Mouse (Mus musculus) CH12.LX (cell line): ENCODE measurements at regions not wholly inside any gene's neighbourhood (a gene's known extent, or its start where the extent isn't known, plus 50 kb on each side); places are given as distances from the start of the nearest gene placed in this dataset.
A peak's percentile ranks its signal among the peaks of the same experiment; 100 is the strongest.

Experiments
- DNase-seq: peaks from one replicate; pipeline ENCODE4 v3.0.0-alpha.2; 2013; ENCODE audit errors: extremely low read depth
- H3K27ac ChIP-seq: 2 replicates; pipeline ENCODE4 v1.5.1; 2012; ENCODE audit warnings: low read depth, mild to moderate bottlenecking, control low read depth, moderate library complexity; ENCODE audit not compliant: insufficient read depth
- H3K27me3 ChIP-seq: replicated peaks from 2 replicates; pipeline ENCODE3; 2012; ENCODE audit warnings: inconsistent platforms
- H3K36me3 ChIP-seq, 2 experiments: replicated peaks in 1 of 2; 2 replicates each; pipeline versions ENCODE3 to v1.6.1; 2012; ENCODE audit warnings: inconsistent platforms in 1 of 2, low read length in 1 of 2, mild to moderate bottlenecking in 1 of 2, mixed read lengths in 1 of 2, moderate library complexity in 1 of 2; ENCODE audit not compliant: control insufficient read depth in 1 of 2, insufficient read depth in 1 of 2
- H3K4me1 ChIP-seq, 2 experiments: 2 replicates each; pipeline ENCODE4 v1.6.1; 2012; ENCODE audit warnings: inconsistent platforms in 1 of 2, moderate library complexity in 1 of 2; ENCODE audit not compliant: insufficient read depth in 2 of 2, control insufficient read depth in 1 of 2
- H3K4me2 ChIP-seq: 2 replicates; pipeline ENCODE4 v1.6.1; 2012; ENCODE audit warnings: low read depth, mild to moderate bottlenecking, control low read depth; ENCODE audit not compliant: poor library complexity, insufficient read depth, severe bottlenecking
- H3K4me3 ChIP-seq, 3 experiments: fragments of 150-350 bp in 1 of 3; sonication (generic) in 1 of 3; replicated peaks in 1 of 3; 2 replicates each; pipeline versions ENCODE3 to v1.5.1; 2011 to 2012; ENCODE audit warnings: low read depth in 2 of 3, low read length in 2 of 3, mild to moderate bottlenecking in 2 of 3, moderate library complexity in 2 of 3, control low read depth in 1 of 3, improper control_type of control experiment in 1 of 3, inconsistent platforms in 1 of 3, mixed read lengths in 1 of 3; ENCODE audit not compliant: poor library complexity in 1 of 3
- H3K79me2 ChIP-seq: replicated peaks from 2 replicates; pipeline ENCODE4 v1.6.1; 2012; ENCODE audit warnings: mild to moderate bottlenecking, moderate library complexity; ENCODE audit not compliant: control insufficient read depth, poor library complexity, insufficient read depth, severe bottlenecking; ENCODE audit errors: extremely low read depth
- H3K9ac ChIP-seq: 2 replicates; pipeline ENCODE4 v1.6.1; 2012; ENCODE audit warnings: low read depth, mild to moderate bottlenecking, control low read depth, moderate library complexity; ENCODE audit not compliant: insufficient read depth
- H3K9me3 ChIP-seq: replicated peaks from 2 replicates; pipeline ENCODE3; 2012; ENCODE audit warnings: low read length, inconsistent platforms, mixed read lengths
- CHD2 ChIP-seq: IDR thresholded peaks from 2 replicates; pipeline ENCODE4 v1.6.1; 2011; ENCODE audit warnings: low read length, improper control_type of control experiment
- EP300 ChIP-seq: IDR thresholded peaks from 2 replicates; pipeline ENCODE4 v1.6.1; 2011; ENCODE audit warnings: low read length, improper control_type of control experiment
- ETS1 ChIP-seq: conservative IDR thresholded peaks from 2 replicates; pipeline ENCODE4 v1.6.1; 2012; ENCODE audit warnings: low read depth, mild to moderate bottlenecking, inconsistent platforms, low read length, improper control_type of control experiment, moderate library complexity
- IRF4 ChIP-seq: IDR thresholded peaks from 2 replicates; pipeline ENCODE4 v1.6.1; 2014; ENCODE audit warnings: low read depth, mild to moderate bottlenecking, inconsistent platforms, low read length, improper control_type of control experiment
- JUN ChIP-seq: IDR thresholded peaks from 2 replicates; pipeline ENCODE4 v1.6.1; 2011; ENCODE audit warnings: low read depth, mild to moderate bottlenecking, low read length, improper control_type of control experiment, moderate library complexity; ENCODE audit not compliant: insufficient read depth
- JUND ChIP-seq: conservative IDR thresholded peaks from 2 replicates; pipeline ENCODE4 v1.6.1; 2011; ENCODE audit warnings: low read depth, low read length, improper control_type of control experiment
- KAT2A ChIP-seq: IDR thresholded peaks from 2 replicates; pipeline ENCODE4 v1.6.1; 2012; ENCODE audit warnings: low read length, improper control_type of control experiment, inconsistent platforms; ENCODE audit not compliant: insufficient replicate concordance
- MAZ ChIP-seq: IDR thresholded peaks from 2 replicates; pipeline ENCODE4 v1.6.1; 2012; ENCODE audit warnings: low read depth, mild to moderate bottlenecking, inconsistent platforms, low read length, improper control_type of control experiment, moderate library complexity
- MXI1 ChIP-seq: IDR thresholded peaks from 2 replicates; pipeline ENCODE4 v1.6.1; 2011; ENCODE audit warnings: mild to moderate bottlenecking, low read depth, low read length, improper control_type of control experiment
- MYC ChIP-seq: IDR thresholded peaks from 2 replicates; pipeline ENCODE4 v1.6.1; 2011; ENCODE audit warnings: low read depth, mild to moderate bottlenecking, improper control_type of control experiment, low read length
- NRF1 ChIP-seq: IDR thresholded peaks from 2 replicates; pipeline ENCODE4 v1.6.1; 2014; ENCODE audit warnings: low read depth, mild to moderate bottlenecking, inconsistent platforms, low read length, improper control_type of control experiment, moderate library complexity
- PAX5 ChIP-seq: IDR thresholded peaks from 2 replicates; pipeline ENCODE4 v1.6.1; 2012; ENCODE audit warnings: low read length, inconsistent platforms, mixed read lengths
- POLR2A ChIP-seq: IDR thresholded peaks from 2 replicates; pipeline ENCODE4 v1.6.1; 2011; ENCODE audit warnings: low read depth, mild to moderate bottlenecking, improper control_type of control experiment, low read length
- POLR2AphosphoS2 ChIP-seq: IDR thresholded peaks from 2 replicates; pipeline ENCODE4 v1.6.1; 2011; ENCODE audit warnings: low read depth, low read length, improper control_type of control experiment
- RAD21 ChIP-seq: IDR thresholded peaks from 2 replicates; pipeline ENCODE4 v1.6.1; 2011; ENCODE audit warnings: low read depth, mild to moderate bottlenecking, low read length, improper control_type of control experiment, moderate library complexity
- RCOR1 ChIP-seq: conservative IDR thresholded peaks from 2 replicates; pipeline ENCODE4 v1.6.1; 2012; ENCODE audit warnings: low read depth, mild to moderate bottlenecking, inconsistent platforms, low read length, improper control_type of control experiment
- SMC3 ChIP-seq: IDR thresholded peaks from 2 replicates; pipeline ENCODE4 v1.6.1; 2011; ENCODE audit warnings: low read depth, low read length, improper control_type of control experiment
- TBP ChIP-seq: conservative IDR thresholded peaks from 2 replicates; pipeline ENCODE4 v1.6.1; 2011; ENCODE audit warnings: low read depth, low read length, improper control_type of control experiment
- UBTF ChIP-seq: IDR thresholded peaks from 2 replicates; pipeline ENCODE4 v1.6.1; 2012; ENCODE audit warnings: low read depth, mild to moderate bottlenecking, inconsistent platforms, low read length, improper control_type of control experiment, moderate library complexity
- ZC3H11A ChIP-seq: IDR thresholded peaks from 2 replicates; pipeline ENCODE4 v1.6.1; 2012; ENCODE audit warnings: low read depth, mild to moderate bottlenecking, inconsistent platforms, low read length, improper control_type of control experiment
- ZKSCAN1 ChIP-seq: IDR thresholded peaks from 2 replicates; pipeline ENCODE4 v1.6.1; 2012; ENCODE audit warnings: low read depth, inconsistent platforms, low read length, improper control_type of control experiment, borderline replicate concordance
- dilution Hi-C: fragments of 300-500 bp; cut with MboI; formaldehyde crosslinking; loops from 2 replicates; pipeline ENCODE4 v1.14.3; 2020; ENCODE audit warnings: low sequenced_read_pairs; ENCODE audit not compliant: extremely low pct_unique_long_range_greater_than_20kb, extremely low pct_ligation_motif_present
- in situ Hi-C: fragments of 300-500 bp; cut with MboI; formaldehyde crosslinking; loops from 3 replicates; pipeline ENCODE4 v1.14.3; 2019; ENCODE audit warnings: low sequenced_read_pairs, low pct_ligation_motif_present, low pct_unique_long_range_greater_than_20kb, mixed read lengths

GRCm38 (mm10) chr13:5768699-5769098 is 92.6 kb upstream of the Klf6 start:
- H3K27me3 ChIP-seq = no peaks in the 10 kb centered on the region
- no peak for DNase-seq
- no peak overlapping the region for H3K4me3 ChIP-seq
- H3K9ac ChIP-seq = no peak overlapping the region
- no peaks in the 10 kb centered on the region for H3K79me2 ChIP-seq
- dilution Hi-C loops (no loop called here), in situ Hi-C loops (loop anchor here (5.0 kb wide), 1 partner anchor 36 kb away; no protein-coding TSS in a partner anchor)
- H3K4me2 ChIP-seq = no peak overlapping the region
- H3K36me3 ChIP-seq = no peaks in the 10 kb centered on the region
- no peak for TF ChIP-seq POLR2AphosphoS2
- no peak for TF ChIP-seq MXI1
- no peak for TF ChIP-seq IRF4
- TF ChIP-seq POLR2A = no peak
- TF ChIP-seq RCOR1 = no peak
- TF ChIP-seq ZC3H11A = no peak
- no peak for TF ChIP-seq JUN
- no peak for TF ChIP-seq MYC
- no peak for TF ChIP-seq EP300
- TF ChIP-seq SMC3 = no peak
- TF ChIP-seq RAD21 = no peak
- no peak for TF ChIP-seq KAT2A
- no peak for TF ChIP-seq UBTF
- no peak for TF ChIP-seq PAX5
- no peak for TF ChIP-seq MAZ
- TF ChIP-seq NRF1 = no peak
- TF ChIP-seq CHD2 = no peak
- no peak for TF ChIP-seq ZKSCAN1
- no peak for TF ChIP-seq TBP
- H3K4me1 ChIP-seq = peaks cover 2 to 14% of the 10 kb centered on the region in 2 experiments; a peak in 2 of 4 replicates
- no peaks in the 10 kb centered on the region for H3K9me3 ChIP-seq
- H3K27ac ChIP-seq = no peak overlapping the region

- peaks cover 2 to 14% of the 10 kb centered on the region in 2 experiments; a peak in 2 of 4 replicates for H3K4me1 ChIP-seq
- H3K36me3 ChIP-seq = no peaks in the 10 kb centered on the region
- no peak overlapping the region for H3K27ac ChIP-seq
- dilution Hi-C loops (no loop called here), in situ Hi-C loops (loop anchor here (5.0 kb wide), 1 partner anchor 37 kb away; no protein-coding TSS in a partner anchor)
- no peak overlapping the region for H3K4me2 ChIP-seq
- no peaks in the 10 kb centered on the region for H3K79me2 ChIP-seq
- DNase-seq = no peak
- H3K9ac ChIP-seq = no peak overlapping the region
- no peaks in the 10 kb centered on the region for H3K9me3 ChIP-seq
- peak; percentile 56 for TF ChIP-seq IRF4
- TF ChIP-seq JUN = peak; percentile 38; the same call in 1 of the 2 replicates
- 0 out of 2 replicates have a peak, but pooled peaks have one; percentile 25 for TF ChIP-seq JUND
- no peak for TF ChIP-seq KAT2A
- TF ChIP-seq EP300 = peak; percentile 53; the same call in 1 of the 2 replicates
- TF ChIP-seq ETS1 = peak; percentile 38
- H3K27me3 ChIP-seq = no peaks in the 10 kb centered on the region
- no peak overlapping the region for H3K4me3 ChIP-seq
These were observed 91.7 kb upstream of the Klf6 start for GRCm38 (mm10) chr13:5769283-5770260.
